Mouse (Mus musculus): Measurements from ENCODE around the gene Gm10322. TPM values are rescaled to one million over a fixed set of nuclear protein-coding genes. Genes with fewer than 3 reads are reported as not detected.

Gm10322 gene
- polyA plus RNA-seq, 1 experiment from 2014 or later: not detected

- DNase-seq (ENCODE audit: low spot score): no peak
- WGBS: 77% methylated on average over 13 of the region's 13 CpGs
Observed at GRCm38 (mm10) chr10:59665503-59666291, 49.8 kb downstream of the Gm10322 start.

More at GRCm38 (mm10) chr10:59665503-59666291, 49.8 kb downstream of the Gm10322 start:
- Histone ChIP-seq H3K36me3 (replicated peaks; ENCODE audit: control insufficient read depth, insufficient read depth) (no peaks in the 10 kb centered on the region), H3K9ac (no peak overlapping the region), H3K4me3 (replicated peaks; ENCODE audit: low read length) (no peak overlapping the region), H3K27me3 (ENCODE audit: control insufficient read depth, insufficient read depth, low read length) (no peaks in the 10 kb centered on the region), H3K4me1 (replicated peaks; ENCODE audit: control insufficient read depth, insufficient read depth, low read length) (no peaks in the 10 kb centered on the region), H3K27ac (no peak overlapping the region), H3K9me3 (ENCODE audit: control insufficient read depth, low read length) (no peaks in the 10 kb centered on the region), H3K4me2 (replicated peaks) (no peak overlapping the region)
- ATAC-seq (ENCODE audit: low FRiP score): no peak

Other genes with a start within 250 kb of the Gm10322 start
- gene Gm10273, start 220.4 kb upstream of the Gm10322 start, polyA plus RNA-seq (2014; fragmentation: Nextera tagmentation; extraction: Ambion mirVana): 4.0 and 4.3 TPM in 2 replicates
- not detected in 2 replicates for gene Pla2g12b, start 212.4 kb upstream of the Gm10322 start, polyA plus RNA-seq (2014; fragmentation: Nextera tagmentation; extraction: Ambion mirVana)
- gene Oit3, start 174.3 kb upstream of the Gm10322 start, polyA plus RNA-seq (2014; fragmentation: Nextera tagmentation; extraction: Ambion mirVana): 0.18 and 0.27 TPM in 2 replicates
- gene Mcu, start 629 bp downstream of the Gm10322 start, polyA plus RNA-seq (2014; fragmentation: Nextera tagmentation; extraction: Ambion mirVana): 33.0 and 37.3 TPM in 2 replicates
- 74.9 and 75.2 TPM in 2 replicates for gene Micu1, start 86.4 kb downstream of the Gm10322 start, polyA plus RNA-seq (2014; fragmentation: Nextera tagmentation; extraction: Ambion mirVana)